Mouse (Mus musculus) ES-E14 (cell line): Measurements from ENCODE around the gene Rnf220. TPM values are rescaled to one million over a fixed set of nuclear protein-coding genes. Genes with fewer than 3 reads are reported as not detected.

Experiments used
- DNase-seq: peaks from one replicate; pipeline ENCODE4 v3.0.0-alpha.2; 2013; ENCODE audit warnings: low read depth, low spot score
- H3K27ac ChIP-seq: 2 replicates; pipeline ENCODE4 v1.5.1; 2012; ENCODE audit warnings: low read depth, mild to moderate bottlenecking, low read length, moderate library complexity, mixed read lengths; ENCODE audit not compliant: poor library complexity, insufficient read depth, severe bottlenecking
- H3K36me3 ChIP-seq: 2 replicates; pipeline ENCODE4 v1.6.1; 2012; ENCODE audit warnings: mild to moderate bottlenecking, low read length, moderate library complexity, mixed read lengths; ENCODE audit not compliant: control insufficient read depth, poor library complexity, insufficient read depth, severe bottlenecking
- H3K4me1 ChIP-seq, 2 experiments: fragments of 150-350 bp in 1 of 2; sonication (generic) in 1 of 2; 2 replicates each; pipeline ENCODE4 v1.6.1; 2012; ENCODE audit warnings: low read length in 2 of 2, mild to moderate bottlenecking in 1 of 2, mixed read lengths in 1 of 2; ENCODE audit not compliant: control insufficient read depth in 2 of 2, insufficient read depth in 2 of 2, poor library complexity in 1 of 2
- H3K4me3 ChIP-seq, 2 experiments: fragments of 150-350 bp in 1 of 2; sonication (generic) in 1 of 2; 2 replicates each; pipeline ENCODE4 v1.5.1; 2012; ENCODE audit warnings: low read length in 2 of 2, low read depth in 1 of 2, mild to moderate bottlenecking in 1 of 2, mixed read lengths in 1 of 2; ENCODE audit not compliant: insufficient read depth in 1 of 2, poor library complexity in 1 of 2, severe bottlenecking in 1 of 2
- H3K9ac ChIP-seq: 2 replicates; pipeline ENCODE4 v1.6.1; 2012; ENCODE audit warnings: low read depth, mild to moderate bottlenecking, low read length, mixed read lengths; ENCODE audit not compliant: poor library complexity, insufficient read depth, severe bottlenecking
- H3K9me3 ChIP-seq: fragments of 150-350 bp; sonication (generic); 2 replicates; pipeline ENCODE4 v1.6.1; 2012; ENCODE audit warnings: low read depth, mild to moderate bottlenecking, low read length; ENCODE audit not compliant: control insufficient read depth, insufficient read depth
- CHD2 ChIP-seq: IDR thresholded peaks from 2 replicates; pipeline ENCODE4 v1.6.1; 2014; ENCODE audit warnings: mild to moderate bottlenecking, low read depth, low read length, inconsistent platforms
- HCFC1 ChIP-seq: IDR thresholded peaks from 2 replicates; pipeline ENCODE4 v1.6.1; 2012; ENCODE audit warnings: low read length, inconsistent platforms, borderline replicate concordance; ENCODE audit not compliant: insufficient read depth
- MAFK ChIP-seq: IDR thresholded peaks from 2 replicates; pipeline ENCODE4 v1.6.1; 2014; ENCODE audit warnings: mild to moderate bottlenecking, low read depth, low read length, inconsistent platforms; ENCODE audit not compliant: insufficient read depth
- ZC3H11A ChIP-seq: IDR thresholded peaks from 2 replicates; pipeline ENCODE4 v1.6.1; 2012; ENCODE audit warnings: low read depth, mild to moderate bottlenecking, inconsistent platforms, low read length, borderline replicate concordance
- ZNF384 ChIP-seq: IDR thresholded peaks from 2 replicates; pipeline ENCODE4 v1.6.1; 2012; ENCODE audit warnings: low read depth, low read length, inconsistent platforms
- in situ Hi-C, 2 experiments: fragments of 600-800 bp; cut with MboI; formaldehyde crosslinking; loops; one replicate each; pipeline ENCODE4 v1.15.1; 2025; ENCODE audit warnings: low sequenced_read_pairs in 2 of 2, inconsistent platforms in 1 of 2; ENCODE audit not compliant: unreplicated experiment in 2 of 2
- total RNA-seq: library from RNA; depleted of rRNA; stranded (reverse); fragments of 300-350 nt; gene quantifications from 2 replicates; pipeline ENCODE4 v1.2.3, GENCODE M21; 2012

The Rnf220 gene
- total RNA-seq, 1 experiment: 130 TPM

- H3K9me3 ChIP-seq: no peaks in the 10 kb centered on the region
- H3K4me1 ChIP-seq: peaks cover 2 to 13% of the 10 kb centered on the region in 2 experiments
- H3K27ac ChIP-seq: no peak overlapping the region
- in situ Hi-C loops: loop anchor here in 1 of 2 experiments (5.0 kb wide), 1 partner anchor 202 kb away; no protein-coding TSS in a partner anchor
- H3K4me3 ChIP-seq: no peak overlapping the region
- no peak for TF ChIP-seq MAFK
- DNase-seq: no peak
- no peak overlapping the region for H3K9ac ChIP-seq
- H3K36me3 ChIP-seq: no peaks in the 10 kb centered on the region
Measured at GRCm38 (mm10) chr4:117325076-117325475, 171.8 kb downstream of the Rnf220 start.

GRCm38 (mm10) chr4:117323515-117324344 is 173.1 kb downstream of the Rnf220 start:
- no peak overlapping the region for H3K9ac ChIP-seq
- no peaks in the 10 kb centered on the region for H3K9me3 ChIP-seq
- in situ Hi-C loops: loop anchor here in 1 of 2 experiments (25.0 kb wide), 1 partner anchor 189 kb away; no protein-coding TSS in a partner anchor
- no peaks in the 10 kb centered on the region for H3K36me3 ChIP-seq
- H3K27ac ChIP-seq: no peak overlapping the region
- peaks cover 0 to 8% of the 10 kb centered on the region in 2 experiments for H3K4me1 ChIP-seq
- DNase-seq: no peak
- TF ChIP-seq CHD2 (no peak), ZC3H11A (peak; percentile 98)
- H3K4me3 ChIP-seq: no peak overlapping the region

GRCm38 (mm10) chr4:117321011-117321410 is 175.8 kb downstream of the Rnf220 start:
- no peak for DNase-seq
- Histone ChIP-seq H3K27ac (no peak overlapping the region), H3K4me1 (peaks cover 0 to 12% of the 10 kb centered on the region in 2 experiments), H3K4me3 (no peak overlapping the region), H3K9ac (no peak overlapping the region), H3K9me3 (no peaks in the 10 kb centered on the region), H3K36me3 (no peaks in the 10 kb centered on the region)
- no peak for TF ChIP-seq ZC3H11A
- TF ChIP-seq CHD2: no peak
- no peak for TF ChIP-seq ZNF384
- no peak for TF ChIP-seq MAFK
- TF ChIP-seq HCFC1: no peak
- in situ Hi-C loops: loop anchor here in 1 of 2 experiments (25.0 kb wide), 1 partner anchor 191 kb away; no protein-coding TSS in a partner anchor

GRCm38 (mm10) chr4:117318508-117318907 is 178.3 kb downstream of the Rnf220 start:
- no peaks in the 10 kb centered on the region for H3K9me3 ChIP-seq
- no peak overlapping the region for H3K27ac ChIP-seq
- no peaks in the 10 kb centered on the region for H3K36me3 ChIP-seq
- H3K4me3 ChIP-seq: no peak overlapping the region
- H3K4me1 ChIP-seq: peaks cover 0 to 9% of the 10 kb centered on the region in 2 experiments; a peak in 3 of 4 replicates
- no peak for DNase-seq
- TF ChIP-seq MAFK: no peak
- TF ChIP-seq HCFC1: no peak
- TF ChIP-seq ZNF384: no peak
- no peak for TF ChIP-seq ZC3H11A
- no peak for TF ChIP-seq CHD2
- in situ Hi-C loops: loop anchor here in 1 of 2 experiments (25.0 kb wide), 1 partner anchor 194 kb away; no protein-coding TSS in a partner anchor
- H3K9ac ChIP-seq: no peak overlapping the region
